Mouse (Mus musculus) forebrain, embryonic 10.5 days (tissue): Measurements from ENCODE around the gene Pip4p1. TPM values are rescaled to one million over a fixed set of nuclear protein-coding genes. Genes with fewer than 3 reads are reported as not detected.
A peak's percentile ranks its signal among the peaks of the same experiment; 100 is the strongest.
"Not testable (repeated sequence)": the region's sequence is repeated elsewhere in the genome, so short reads cannot be mapped to it uniquely, and the experiment has no call there.

Experiments
- DNase-seq: peaks from one replicate; pipeline ENCODE4 v3.0.0-alpha.2; 2017; ENCODE audit warnings: low spot score; ENCODE audit errors: extremely low spot score
- H3K27ac ChIP-seq: fragments of 300-500 bp; sonication (generic); 2 replicates; pipeline ENCODE4 v1.5.1; 2016; ENCODE audit warnings: mild to moderate bottlenecking
- H3K27me3 ChIP-seq: fragments of 300-500 bp; sonication (generic); 2 replicates; pipeline ENCODE4 v1.6.1; 2016; ENCODE audit warnings: mild to moderate bottlenecking; ENCODE audit not compliant: poor library complexity, severe bottlenecking
- H3K36me3 ChIP-seq: fragments of 300-500 bp; sonication (generic); replicated peaks from 2 replicates; pipeline ENCODE4 v1.6.1; 2016; ENCODE audit warnings: mild to moderate bottlenecking, moderate library complexity
- H3K4me1 ChIP-seq: fragments of 300-500 bp; sonication (generic); 2 replicates; pipeline ENCODE4 v1.6.1; 2016
- H3K4me3 ChIP-seq: fragments of 300-500 bp; sonication (generic); 2 replicates; pipeline ENCODE4 v1.5.1; 2016; ENCODE audit warnings: mild to moderate bottlenecking, moderate library complexity
- H3K9me3 ChIP-seq: fragments of 300-500 bp; sonication (generic); 2 replicates; pipeline ENCODE4 v1.6.1; 2016; ENCODE audit warnings: mild to moderate bottlenecking, moderate library complexity
- WGBS: fragments of 180-500 bp; shearing (Covaris S2); methylation state at CpG from one replicate; pipeline ENCODE4 v1.1.7; 2016; 5-methylcytosine and 5-hydroxymethylcytosine counted together
- polyA plus RNA-seq: library from polyadenylated mRNA; unstranded; fragments of >200 nt; fragmentation: Nextera tagmentation; extraction: Ambion mirVana; gene quantifications from 2 replicates; pipeline ENCODE4 v1.2.1, GENCODE M21; 2016

Pip4p1 gene
- 44.8 and 45.3 TPM in 2 replicates for polyA plus RNA-seq

DNA sequence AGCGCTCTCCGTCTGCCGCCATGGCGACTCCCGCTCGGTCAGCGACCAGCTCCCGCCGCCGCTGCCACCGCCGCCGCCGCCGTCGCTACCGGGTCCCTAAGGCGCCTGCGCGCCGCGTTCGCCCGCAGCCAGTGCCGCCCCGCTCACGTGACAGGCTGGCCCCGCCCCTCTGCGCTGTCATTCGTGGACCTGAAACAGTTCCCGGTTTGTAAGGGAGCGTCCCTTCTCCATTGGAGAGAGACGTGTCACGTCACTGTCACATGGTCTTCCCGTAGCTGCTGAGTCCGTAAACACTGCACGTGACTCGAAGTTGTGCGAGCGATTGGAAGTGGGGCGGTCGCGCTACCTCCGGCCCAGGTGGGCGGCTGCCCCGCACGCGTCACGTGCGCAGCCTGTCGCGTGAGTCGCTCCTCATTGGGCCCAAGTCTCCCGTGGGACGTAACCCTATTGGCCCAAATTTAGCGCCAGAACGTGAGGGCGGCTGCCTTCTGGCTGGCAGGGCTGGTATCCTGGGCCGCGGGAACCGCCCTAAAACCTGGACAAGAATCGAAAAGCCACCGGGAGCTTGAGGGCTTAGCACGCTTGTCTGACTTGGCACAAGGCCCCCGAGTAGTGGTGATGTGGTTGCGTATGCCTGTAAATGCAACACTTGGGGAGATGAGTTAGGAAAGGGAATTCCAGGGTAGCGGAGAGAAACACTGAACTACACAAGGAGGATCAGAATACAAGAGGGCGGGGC, at the start of gene Pip4p1, which contains the start of gene Pnp:
TSS of gene Pip4p1 (minus strand) at position 103 of the 739 bp plus-strand sequence.
TSS of gene Pnp (plus strand) at position 329 of the 739 bp plus-strand sequence.
- peak; percentile 98 for DNase-seq
- peaks cover 39% of the 10 kb centered on the region for H3K4me1 ChIP-seq
- no peaks in the 10 kb centered on the region for H3K27me3 ChIP-seq
- 3% methylated on average over 68 of the region's 68 CpGs for WGBS
- peak within 1 kb of the TSS; percentile 95 for H3K4me3 ChIP-seq
- peaks cover 37% of the 10 kb centered on the region for H3K36me3 ChIP-seq
- H3K27ac ChIP-seq: peak within 1 kb of the TSS; percentile 94
- no peaks in the 10 kb centered on the region for H3K9me3 ChIP-seq

DNA sequence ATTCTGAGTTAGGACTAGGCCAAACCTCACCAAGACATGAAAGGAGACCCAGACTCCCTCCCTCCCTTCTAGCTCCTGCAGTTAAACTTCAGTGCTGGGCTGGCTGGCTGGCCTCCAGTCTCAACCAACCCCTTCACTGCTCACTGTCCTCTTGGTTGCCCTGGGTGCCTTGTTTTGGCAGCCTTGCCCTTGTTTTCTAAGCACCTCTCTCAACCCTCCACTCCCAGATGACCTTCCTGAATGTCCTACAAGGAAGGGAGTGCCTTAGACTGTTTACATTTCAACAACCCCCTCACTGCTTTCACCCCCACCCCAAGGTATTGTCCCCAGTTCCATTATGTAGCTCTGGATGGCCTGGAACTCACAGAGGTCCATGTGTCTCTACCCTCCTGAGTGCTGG, 49.0 kb upstream of the Pip4p1 start:
- Histone ChIP-seq H3K9me3 (no peaks in the 10 kb centered on the region), H3K27ac (no peak overlapping the region), H3K36me3 (no peaks in the 10 kb centered on the region), H3K27me3 (peaks cover 4% of the 10 kb centered on the region; the same call in 1 of the 2 replicates), H3K4me3 (no peak overlapping the region), H3K4me1 (peaks cover 16% of the 10 kb centered on the region)
- no peak for DNase-seq

DNA sequence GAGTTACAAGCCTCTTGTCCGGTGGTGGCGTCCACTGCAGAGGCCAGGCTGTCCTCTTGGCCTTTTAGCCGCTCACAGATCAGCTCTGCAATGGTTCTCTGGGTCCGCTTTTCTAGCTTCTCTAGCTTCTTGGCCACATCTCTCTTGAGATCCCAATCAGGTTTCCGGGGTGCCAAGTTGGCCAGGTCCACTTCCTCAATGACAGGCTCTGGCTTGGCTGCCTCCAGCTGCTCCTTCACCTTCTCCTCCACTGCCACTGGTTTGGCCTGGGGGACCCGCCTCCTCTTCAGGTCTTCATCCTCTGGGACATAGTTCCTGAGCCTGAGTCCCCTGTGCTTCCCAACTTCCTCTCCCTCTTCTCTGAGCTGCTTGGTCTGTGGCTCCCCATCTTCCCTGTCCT, 47.8 kb upstream of the Pip4p1 start:
- peaks cover 21% of the 10 kb centered on the region for H3K4me1 ChIP-seq
- not testable (repeated sequence) for DNase-seq, H3K9me3 ChIP-seq, H3K27me3 ChIP-seq, H3K36me3 ChIP-seq, H3K4me3 ChIP-seq, H3K27ac ChIP-seq
- WGBS: 93% methylated on average over 6 of the region's 6 CpGs

DNA sequence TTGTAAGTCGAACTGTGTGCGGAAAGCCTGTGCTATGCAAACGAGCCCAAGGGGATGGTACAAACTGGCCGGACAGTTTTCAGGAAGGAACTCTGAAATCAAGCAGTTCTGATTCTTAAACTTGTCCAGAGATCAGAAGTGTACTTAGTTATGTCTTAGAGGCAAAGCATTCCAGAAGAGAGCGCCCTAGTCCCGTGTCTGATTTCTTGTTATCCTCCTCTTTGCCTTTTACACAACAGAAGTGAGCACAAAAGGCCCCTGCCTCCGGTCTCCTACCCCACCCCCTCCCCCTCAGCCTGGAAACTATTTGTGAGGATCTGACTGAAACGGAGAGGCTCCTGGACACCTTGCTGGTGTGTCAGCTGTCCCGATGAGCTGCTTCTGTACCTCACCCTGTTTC, 46.0 kb upstream of the Pip4p1 start:
- H3K4me3 ChIP-seq: peak overlapping the region; percentile 22
- peaks cover 22% of the 10 kb centered on the region for H3K4me1 ChIP-seq
- no peaks in the 10 kb centered on the region for H3K36me3 ChIP-seq
- WGBS: 14% methylated on average over 9 of the region's 9 CpGs
- peaks cover 4% of the 10 kb centered on the region; the same call in 1 of the 2 replicates for H3K27me3 ChIP-seq
- peak; percentile 37 for DNase-seq
- no peaks in the 10 kb centered on the region for H3K9me3 ChIP-seq
- peak overlapping the region; percentile 77 for H3K27ac ChIP-seq

DNA sequence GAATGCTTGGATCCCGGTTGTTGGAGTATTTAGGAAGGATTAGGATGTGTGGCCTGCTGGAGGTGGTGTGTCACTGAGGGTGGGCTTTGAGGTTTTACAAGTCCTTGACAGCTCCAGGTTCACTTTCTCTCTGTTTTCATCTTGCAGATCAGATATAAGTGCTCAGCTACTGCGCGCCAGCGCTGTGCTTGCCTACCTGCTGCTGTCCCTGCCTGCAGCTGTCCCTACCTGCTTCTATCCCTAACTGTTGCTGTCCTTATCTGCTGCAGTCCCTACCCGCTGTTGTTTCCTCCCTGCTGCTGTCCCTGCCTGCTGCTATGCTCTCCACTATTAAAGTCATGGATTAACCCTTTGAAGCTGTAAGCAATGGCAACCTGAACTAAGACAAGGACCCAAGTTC, 44.3 kb upstream of the Pip4p1 start:
- peaks cover 36% of the 10 kb centered on the region for H3K4me1 ChIP-seq
- H3K4me3 ChIP-seq: no peak overlapping the region
- H3K9me3 ChIP-seq: no peaks in the 10 kb centered on the region
- 47% methylated on average over 5 of the region's 5 CpGs for WGBS
- DNase-seq: no peak
- no peak overlapping the region for H3K27ac ChIP-seq
- no peaks in the 10 kb centered on the region for H3K36me3 ChIP-seq
- peaks cover 4% of the 10 kb centered on the region; the same call in 1 of the 2 replicates for H3K27me3 ChIP-seq

DNA sequence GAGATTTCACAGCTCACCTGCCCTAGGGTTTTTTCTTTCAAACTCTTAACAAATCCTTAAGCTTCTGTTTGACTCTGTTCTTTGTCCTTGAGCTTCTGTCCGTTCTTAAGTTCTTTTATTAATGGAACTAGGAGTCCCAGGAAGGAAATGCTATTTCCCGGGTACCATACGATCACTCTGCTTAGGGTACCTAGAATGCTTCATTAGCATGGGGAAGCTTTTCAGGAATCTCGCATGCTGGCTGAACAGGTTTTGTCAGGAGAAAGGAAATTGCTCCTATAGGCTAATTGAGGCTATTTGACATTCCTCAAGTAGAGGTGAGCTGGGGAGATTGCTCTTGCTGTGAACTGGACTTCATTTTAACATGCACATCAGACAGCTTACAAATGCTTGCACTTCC, 43.0 kb upstream of the Pip4p1 start:
- DNase-seq: no peak
- Histone ChIP-seq H3K9me3 (no peaks in the 10 kb centered on the region), H3K27ac (no peak overlapping the region), H3K27me3 (peaks cover 4% of the 10 kb centered on the region; the same call in 1 of the 2 replicates), H3K4me3 (no peak overlapping the region), H3K4me1 (peaks cover 49% of the 10 kb centered on the region), H3K36me3 (no peaks in the 10 kb centered on the region)
- 27% methylated on average over 4 of the region's 4 CpGs for WGBS

DNA sequence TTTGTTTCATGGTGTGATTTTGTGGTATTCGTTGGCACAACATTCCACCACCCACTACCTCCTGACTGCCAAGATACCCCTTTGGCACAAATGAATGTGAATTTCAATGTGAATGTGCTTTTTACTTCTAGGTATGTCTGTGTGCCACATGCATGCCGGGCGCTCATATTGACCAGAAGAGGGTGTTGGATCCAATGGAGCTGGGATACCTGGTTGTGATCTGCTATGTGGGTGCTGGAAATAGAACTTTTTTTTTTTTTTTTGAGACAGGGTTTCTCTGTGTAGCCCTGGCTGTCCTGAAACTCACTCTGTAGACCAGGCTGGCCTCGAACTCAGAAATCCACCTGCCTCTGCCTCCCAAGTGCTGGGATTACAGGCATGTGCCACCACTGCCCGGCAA, 42.4 kb upstream of the Pip4p1 start:
- H3K4me3 ChIP-seq, DNase-seq, H3K36me3 ChIP-seq, H3K27me3 ChIP-seq, H3K27ac ChIP-seq, H3K9me3 ChIP-seq: not testable (repeated sequence)
- peaks cover 56% of the 10 kb centered on the region for H3K4me1 ChIP-seq
- 90% methylated on average over 5 of the region's 5 CpGs for WGBS

DNA sequence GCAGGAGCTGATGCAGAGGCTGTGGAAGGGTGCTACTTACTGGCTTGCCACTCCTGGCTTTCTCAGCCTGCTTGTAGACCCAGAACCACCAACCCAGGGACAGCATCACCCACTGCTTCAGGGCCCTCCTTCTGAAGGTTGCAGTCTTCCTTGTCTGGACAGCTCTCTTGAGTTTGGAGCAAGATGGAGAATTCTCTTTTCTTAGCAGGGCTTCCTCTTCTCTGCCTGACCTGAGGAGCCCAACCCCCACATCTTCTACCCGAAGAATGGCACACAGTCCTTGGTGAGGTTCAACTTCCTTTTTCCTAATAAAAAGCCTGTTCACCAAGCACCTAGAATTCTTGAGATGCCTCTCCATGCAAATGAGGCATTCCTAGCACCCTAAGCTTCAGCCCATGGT, 40.2 kb upstream of the Pip4p1 start:
- no peak overlapping the region for H3K4me3 ChIP-seq
- H3K4me1 ChIP-seq: peaks cover 45% of the 10 kb centered on the region
- H3K36me3 ChIP-seq: no peaks in the 10 kb centered on the region
- H3K27ac ChIP-seq: no peak overlapping the region
- 77% methylated on average over 1 of the region's 1 CpGs for WGBS
- no peaks in the 10 kb centered on the region for H3K9me3 ChIP-seq
- H3K27me3 ChIP-seq: peaks cover 4% of the 10 kb centered on the region; the same call in 1 of the 2 replicates
- no peak for DNase-seq

DNA sequence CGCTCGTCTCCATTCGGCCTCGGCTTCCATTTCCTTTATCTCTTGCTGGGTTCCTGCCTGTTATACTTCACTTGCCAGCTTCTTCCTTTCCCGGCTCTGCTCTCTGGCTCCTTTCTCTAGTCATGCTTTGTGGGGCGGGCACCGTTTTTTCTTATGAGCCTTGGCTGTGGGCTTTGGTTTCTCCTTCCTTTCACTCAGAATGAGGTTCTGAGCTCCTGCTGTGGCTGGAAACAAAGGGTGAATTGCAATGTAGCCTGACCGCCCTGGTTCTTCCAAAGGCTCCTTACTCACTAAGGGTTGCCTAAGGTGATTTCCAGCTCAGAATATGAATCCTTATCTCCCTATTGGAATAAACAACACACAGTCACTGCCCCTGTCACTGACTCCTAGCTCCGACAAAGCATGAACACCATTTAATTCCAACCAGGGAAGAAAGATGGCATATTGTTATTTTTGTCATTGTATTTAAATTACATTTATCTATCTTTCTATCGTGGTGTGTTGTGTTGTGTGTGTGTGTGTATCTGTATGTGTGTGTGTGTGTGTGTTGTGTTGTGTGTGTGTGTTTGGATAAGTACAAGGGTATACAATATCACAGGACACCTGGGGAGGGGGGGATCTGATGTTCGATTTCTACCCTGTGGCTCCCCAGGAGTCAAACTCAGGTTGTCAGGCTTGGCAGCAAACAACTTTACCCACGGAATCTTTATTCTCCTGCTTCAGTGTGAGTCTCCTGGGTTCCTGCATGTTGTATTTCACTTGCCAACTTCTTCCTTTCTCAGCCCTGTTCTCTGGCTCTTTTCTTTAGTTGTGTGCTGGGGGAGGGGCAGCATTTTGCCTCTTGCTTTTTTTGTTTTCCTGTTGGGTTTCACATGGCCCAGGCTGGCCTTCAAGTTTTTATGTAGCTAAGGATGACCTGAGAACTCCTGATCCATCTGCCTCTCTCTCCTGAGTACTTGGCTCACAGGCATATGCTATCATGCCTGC, 39.2 kb upstream of the Pip4p1 start:
- no peaks in the 10 kb centered on the region for H3K27me3 ChIP-seq
- 15% methylated on average over 12 of the region's 12 CpGs for WGBS
- H3K4me3 ChIP-seq: peak overlapping the region; percentile 29; the same call in 1 of the 2 replicates
- DNase-seq: peak; percentile 54
- peaks cover 40% of the 10 kb centered on the region for H3K4me1 ChIP-seq
- no peaks in the 10 kb centered on the region; the same call in 1 of the 2 replicates for H3K9me3 ChIP-seq
- peak overlapping the region; percentile 74 for H3K27ac ChIP-seq
- no peaks in the 10 kb centered on the region for H3K36me3 ChIP-seq

DNA sequence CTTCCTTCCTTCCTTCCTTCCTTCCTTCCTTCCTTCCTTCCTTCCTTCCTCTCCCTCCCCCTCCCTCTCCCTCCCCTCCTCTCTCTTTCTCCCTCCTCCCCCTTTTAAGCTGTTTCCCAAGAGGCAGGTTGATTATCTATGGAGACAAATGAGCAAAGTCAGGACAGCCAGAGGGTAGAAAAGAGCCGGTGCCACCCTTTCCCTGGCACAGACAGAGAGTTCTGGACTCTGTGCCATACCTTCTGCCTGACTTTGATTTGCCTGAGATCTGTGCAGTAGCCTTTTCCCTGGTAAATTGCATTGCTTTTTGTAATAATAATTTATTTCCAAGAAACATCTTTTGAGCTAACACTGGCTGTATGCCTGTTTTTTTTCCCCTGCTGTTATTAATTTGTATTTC, 38.4 kb upstream of the Pip4p1 start:
- H3K27me3 ChIP-seq: no peaks in the 10 kb centered on the region
- H3K27ac ChIP-seq: peak overlapping the region; percentile 74
- H3K4me1 ChIP-seq: peaks cover 39% of the 10 kb centered on the region
- WGBS: 7% methylated on average over 1 of the region's 1 CpGs
- peaks cover 5% of the 10 kb centered on the region; the same call in 1 of the 2 replicates for H3K9me3 ChIP-seq
- H3K36me3 ChIP-seq: no peaks in the 10 kb centered on the region
- no peak for DNase-seq
- 0 out of 2 replicates have a peak overlapping the region, but pooled peaks have one; percentile 29 for H3K4me3 ChIP-seq

DNA sequence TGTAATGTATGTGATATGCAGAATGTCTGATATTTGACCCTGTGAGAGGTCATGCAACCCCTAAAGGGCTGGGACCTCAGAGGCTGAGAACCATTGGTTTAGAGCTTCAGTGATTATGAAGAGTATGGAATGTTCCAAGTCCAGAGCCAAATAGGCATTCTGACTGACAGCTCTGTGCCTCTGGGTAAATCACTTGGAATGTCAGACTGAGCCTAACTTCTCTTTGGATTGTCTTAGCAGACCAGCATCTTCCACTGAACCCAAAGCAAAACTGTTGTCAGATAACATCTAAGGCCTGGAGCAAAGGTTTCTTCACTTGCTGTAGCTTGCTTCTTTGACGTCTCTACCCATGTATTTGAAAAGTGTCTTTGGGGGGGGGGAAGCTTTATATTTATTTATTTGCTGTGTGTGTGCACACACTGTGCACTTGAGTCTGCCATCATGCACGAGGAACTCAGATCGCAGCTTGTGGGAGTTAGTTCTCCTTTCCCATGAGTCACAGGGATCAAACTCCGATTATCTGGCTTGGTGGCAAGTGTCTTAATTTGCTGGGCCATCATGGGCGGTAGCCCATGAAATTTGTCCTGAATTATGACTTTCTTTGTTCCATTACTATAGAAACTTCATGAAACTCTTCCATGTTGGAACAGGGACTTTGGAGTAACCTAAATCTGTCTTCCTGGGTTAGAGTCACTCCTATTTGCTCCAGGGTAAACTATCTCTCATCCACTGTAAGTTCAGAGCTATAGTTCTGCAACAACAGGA, 37.7 kb upstream of the Pip4p1 start:
- 83% methylated on average over 5 of the region's 5 CpGs for WGBS
- DNase-seq: no peak

More for the DNA sequence above, 37.7 kb upstream of the Pip4p1 start:
- Histone ChIP-seq H3K36me3 (no peaks in the 10 kb centered on the region), H3K4me1 (peaks cover 34% of the 10 kb centered on the region), H3K27me3 (no peaks in the 10 kb centered on the region), H3K27ac (no peak overlapping the region), H3K4me3 (no peak overlapping the region), H3K9me3 (peaks cover 5% of the 10 kb centered on the region; the same call in 1 of the 2 replicates)
